In the genomic region with DNA sequence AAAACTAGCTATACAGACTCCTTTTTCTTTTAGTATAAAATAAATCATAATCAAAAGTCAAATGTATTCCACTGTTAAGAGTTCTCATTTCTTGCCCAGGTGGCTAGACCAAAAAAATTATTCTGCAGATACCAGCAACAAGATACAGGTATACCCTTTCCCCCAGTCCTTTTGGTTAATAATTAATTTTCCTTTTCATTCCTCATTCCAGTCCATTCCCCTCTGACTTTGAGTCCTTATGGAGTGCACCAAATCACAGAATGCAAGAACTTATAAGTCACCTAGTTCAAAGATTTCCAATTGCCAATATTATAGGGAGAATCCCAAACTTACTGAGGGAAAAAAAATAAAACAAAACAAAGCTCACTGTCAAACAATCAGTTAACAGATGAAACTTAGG, we compare ENCODE assay signal across 13 mouse cellular contexts. TPM values are rescaled to one million over a fixed set of nuclear protein-coding genes. Genes with fewer than 3 reads are reported as not detected.
DNase-seq lines count a peak whose midpoint lies in the region; ATAC-seq and TF ChIP-seq lines count a peak whose summit lies in the region.
"Had no signal": no experiment of that assay in that cellular context is flagged by ENCODE, and none has a peak within 500 bp of the region (broad histone marks: within the 10 kb centered on the region; RNA-seq: fewer than 3 reads in every experiment).

No protein-coding gene starts in this region.

- DNase-seq in hindbrain, embryonic 11.5 days (ENCODE audit: low spot score): no peak
- DNase-seq in liver, postnatal 0 days: no peak
- DNase-seq in liver: no peak
- no peak for DNase-seq in midbrain, embryonic 10.5 days (ENCODE audit: low spot score)
- no peak for DNase-seq in embryo, embryonic 11 days
- DNase-seq in spleen, postnatal 14 days (ENCODE audit: low spot score in 2 of 2): no peak
- DNase-seq: adrenal gland, postnatal 10 days; kidney, postnatal 4 days; lung, postnatal 4 days had no signal

- no peaks in the 10 kb centered on the region for H3K27me3 ChIP-seq in hindbrain, embryonic 13.5 days
- no peaks in the 10 kb centered on the region for H3K27me3 ChIP-seq in hindbrain, embryonic 11.5 days (ENCODE audit: control insufficient read depth, insufficient read depth, low read length)
- H3K27me3 ChIP-seq in liver, postnatal 0 days (ENCODE audit: insufficient read depth, low read length): no peaks in the 10 kb centered on the region
- peaks cover 75% of the 10 kb centered on the region for H3K27me3 ChIP-seq in midbrain, embryonic 10.5 days (ENCODE audit: low read depth, poor library complexity, severe bottlenecking)
- H3K27me3 ChIP-seq in stomach, embryonic 15.5 days (replicated peaks): no peaks in the 10 kb centered on the region

- no peaks in the 10 kb centered on the region for H3K36me3 ChIP-seq in hindbrain, embryonic 13.5 days
- H3K36me3 ChIP-seq in hindbrain, embryonic 11.5 days (ENCODE audit: control insufficient read depth, insufficient read depth, low read length): no peaks in the 10 kb centered on the region
- H3K36me3 ChIP-seq in liver, postnatal 0 days (replicated peaks; ENCODE audit: insufficient read depth, low read length): no peaks in the 10 kb centered on the region
- no peaks in the 10 kb centered on the region for H3K36me3 ChIP-seq in midbrain, embryonic 10.5 days
- no peaks in the 10 kb centered on the region for H3K36me3 ChIP-seq in stomach, embryonic 15.5 days
- H3K36me3 ChIP-seq: heart, embryonic 10.5 days had no signal

- no peak overlapping the region for H3K4me3 ChIP-seq in hindbrain, embryonic 13.5 days
- no peak overlapping the region for H3K4me3 ChIP-seq in hindbrain, embryonic 11.5 days (ENCODE audit: low read depth, low read length)
- H3K4me3 ChIP-seq in liver, postnatal 0 days (ENCODE audit: low read depth, low read length): no peak overlapping the region
- H3K4me3 ChIP-seq in midbrain, embryonic 10.5 days: peak overlapping the region; percentile 58
- H3K4me3 ChIP-seq in stomach, embryonic 15.5 days (replicated peaks): no peak overlapping the region
- H3K4me3 ChIP-seq: heart, embryonic 10.5 days had no signal

- no peak overlapping the region for H3K27ac ChIP-seq in hindbrain, embryonic 13.5 days
- no peak overlapping the region for H3K27ac ChIP-seq in hindbrain, embryonic 11.5 days (ENCODE audit: low read depth, low read length)
- peak overlapping the region; percentile 48; the same call in 1 of the 2 replicates for H3K27ac ChIP-seq in liver, postnatal 0 days (ENCODE audit: low read depth)
- H3K27ac ChIP-seq in midbrain, embryonic 10.5 days (replicated peaks): no peak overlapping the region
- H3K27ac ChIP-seq in stomach, embryonic 15.5 days: no peak overlapping the region
- H3K27ac ChIP-seq: heart, embryonic 10.5 days; liver, embryonic 14.5 days had no signal

- no peak overlapping the region for H3K9ac ChIP-seq in hindbrain, embryonic 13.5 days
- no peak overlapping the region for H3K9ac ChIP-seq in hindbrain, embryonic 11.5 days (ENCODE audit: low read depth, low read length)
- H3K9ac ChIP-seq in liver, postnatal 0 days (replicated peaks): no peak overlapping the region
- H3K9ac ChIP-seq in stomach, embryonic 15.5 days: no peak overlapping the region
- H3K9ac ChIP-seq: liver, embryonic 14.5 days had no signal

- no peak for TF ChIP-seq EP300 in liver, postnatal 0 days (IDR thresholded peaks at IDR 0.05; ENCODE audit: low read depth)

- no peak for ATAC-seq in hindbrain, embryonic 13.5 days (ENCODE audit: low FRiP score)
- no peak for ATAC-seq in hindbrain, embryonic 11.5 days (ENCODE audit: low FRiP score)
- no peak for ATAC-seq in liver, postnatal 0 days
- ATAC-seq in stomach, embryonic 15.5 days (ENCODE audit: insufficient read depth, low FRiP score, low read depth): peak; percentile 68; the same call in 1 of the 2 replicates

- no peaks in the 10 kb centered on the region for H3K9me3 ChIP-seq in hindbrain, embryonic 13.5 days
- no peaks in the 10 kb centered on the region for H3K9me3 ChIP-seq in hindbrain, embryonic 11.5 days (ENCODE audit: control insufficient read depth, low read length)
- no peaks in the 10 kb centered on the region for H3K9me3 ChIP-seq in liver, postnatal 0 days (ENCODE audit: low read length)
- H3K9me3 ChIP-seq in midbrain, embryonic 10.5 days (replicated peaks): no peaks in the 10 kb centered on the region
- H3K9me3 ChIP-seq in stomach, embryonic 15.5 days: no peaks in the 10 kb centered on the region
- H3K9me3 ChIP-seq: heart, embryonic 10.5 days had no signal

- peak overlapping the region; percentile 25; the same call in 1 of the 2 replicates for H3K4me2 ChIP-seq in hindbrain, embryonic 13.5 days
- H3K4me2 ChIP-seq in hindbrain, embryonic 11.5 days (replicated peaks; ENCODE audit: low read depth, low read length): no peak overlapping the region
- peak overlapping the region; percentile 38; the same call in 1 of the 2 replicates for H3K4me2 ChIP-seq in liver, postnatal 0 days (ENCODE audit: low read depth, low read length)
- H3K4me2 ChIP-seq in stomach, embryonic 15.5 days: no peak overlapping the region

- peaks cover 24% of the 10 kb centered on the region; the same call in 1 of the 2 replicates for H3K4me1 ChIP-seq in hindbrain, embryonic 13.5 days (replicated peaks)
- no peaks in the 10 kb centered on the region for H3K4me1 ChIP-seq in hindbrain, embryonic 11.5 days (replicated peaks; ENCODE audit: control insufficient read depth, insufficient read depth, low read length)
- H3K4me1 ChIP-seq in liver, postnatal 0 days (ENCODE audit: insufficient read depth): no peaks in the 10 kb centered on the region
- H3K4me1 ChIP-seq in midbrain, embryonic 10.5 days: peaks cover 39% of the 10 kb centered on the region
- H3K4me1 ChIP-seq in stomach, embryonic 15.5 days: no peaks in the 10 kb centered on the region
- H3K4me1 ChIP-seq: heart, embryonic 10.5 days had no signal

- TF ChIP-seq CTCF in liver, postnatal 0 days (IDR thresholded peaks at IDR 0.05; ENCODE audit: low read depth): no peak

RNA-seq across cellular contexts. Expression of a gene that starts 33.2 kb away (rescaled TPM):
- polyA plus RNA-seq in hindbrain, embryonic 13.5 days (2015; fragmentation: Nextera tagmentation; extraction: Ambion mirVana): 43.9 and 45.6 TPM in 2 replicates
- 12.3 and 17.5 TPM in 2 replicates for polyA plus RNA-seq in hindbrain, embryonic 11.5 days (2014; fragmentation: Nextera tagmentation; extraction: Ambion mirVana)
- polyA plus RNA-seq in liver, postnatal 0 days (2015; fragmentation: Nextera tagmentation; extraction: Ambion mirVana): 2.7 and 3.1 TPM in 2 replicates
- 15.7 and 20.0 TPM in 2 replicates for polyA plus RNA-seq in midbrain, embryonic 10.5 days (2016; fragmentation: Nextera tagmentation; extraction: Ambion mirVana)
- 12.7 and 13.6 TPM in 2 replicates for polyA plus RNA-seq in stomach, embryonic 15.5 days (2015; fragmentation: Nextera tagmentation; extraction: Ambion mirVana)

Comparison
In these comparisons a context has a peak if more than half of its experiments do, and no peak if none do; other contexts are left out.
1. H3K4me2 ChIP-seq: peak in hindbrain, embryonic 13.5 days (single experiment) and liver, postnatal 0 days (single experiment); none in hindbrain, embryonic 11.5 days (single experiment) and stomach, embryonic 15.5 days (single experiment).